Mouse (Mus musculus) myocyte (in vitro differentiated cells): ENCODE data around the gene Klhl23. TPM values are rescaled to one million over a fixed set of nuclear protein-coding genes. Genes with fewer than 3 reads are reported as not detected.

Source experiments
- H3K27me3 ChIP-seq: one replicate; pipeline ENCODE4 v1.6.1; 2011; ENCODE audit not compliant: control insufficient read depth, insufficient read depth, insufficient read length
- H3K36me3 ChIP-seq: one replicate; pipeline ENCODE4 v1.6.1; 2011; ENCODE audit not compliant: control insufficient read depth, insufficient read depth
- H3K4me2 ChIP-seq: one replicate; pipeline ENCODE4 v1.6.1; 2011; ENCODE audit warnings: low read depth, control low read depth
- H3K4me3 ChIP-seq: one replicate; pipeline ENCODE4 v1.5.1; 2011; ENCODE audit warnings: mild to moderate bottlenecking, control low read depth, moderate library complexity
- H3K79me2 ChIP-seq: one replicate; pipeline ENCODE4 v1.6.1; 2011; ENCODE audit not compliant: control insufficient read depth, insufficient read depth
- H3ac ChIP-seq: one replicate; pipeline ENCODE4 v1.6.1; 2011; ENCODE audit not compliant: control insufficient read depth, insufficient read length
- CEBPB ChIP-seq: IDR thresholded peaks from 2 replicates; pipeline ENCODE4 v1.6.1; 2011; ENCODE audit warnings: mild to moderate bottlenecking, moderate library complexity; ENCODE audit not compliant: poor library complexity, insufficient read depth, severe bottlenecking
- E2F4 ChIP-seq: IDR thresholded peaks from one replicate; pipeline ENCODE4 v1.6.1; 2011; ENCODE audit warnings: mild to moderate bottlenecking, control low read depth, moderate library complexity; ENCODE audit not compliant: insufficient read depth
- MAX ChIP-seq: IDR thresholded peaks from one replicate; pipeline ENCODE4 v1.6.1; 2011; ENCODE audit warnings: low read depth, mild to moderate bottlenecking, control low read depth
- MYOD1 ChIP-seq, 3 experiments: IDR thresholded peaks; one replicate each; pipeline ENCODE4 v1.6.1; 2011; ENCODE audit warnings: control low read depth in 2 of 3, low read depth in 2 of 3, mild to moderate bottlenecking in 2 of 3, moderate library complexity in 1 of 3; ENCODE audit not compliant: insufficient read length in 2 of 3, control insufficient read depth in 1 of 3
- MYOG ChIP-seq, 3 experiments: IDR thresholded peaks; one replicate each; pipeline ENCODE4 v1.6.1; 2011; ENCODE audit warnings: control low read depth in 2 of 3, low read depth in 2 of 3, mild to moderate bottlenecking in 2 of 3; ENCODE audit not compliant: insufficient read length in 2 of 3, control insufficient read depth in 1 of 3, insufficient read depth in 1 of 3
- POLR2A ChIP-seq: IDR thresholded peaks from one replicate; pipeline ENCODE4 v1.6.1; 2011; ENCODE audit warnings: low read depth, mild to moderate bottlenecking, control low read depth, moderate library complexity; ENCODE audit not compliant: insufficient read length
- POLR2AphosphoS2 ChIP-seq: IDR thresholded peaks from one replicate; pipeline ENCODE4 v1.6.1; 2011; ENCODE audit warnings: low read depth, control low read depth; ENCODE audit not compliant: insufficient read length
- REST ChIP-seq: IDR thresholded peaks from one replicate; pipeline ENCODE4 v1.6.1; 2011; ENCODE audit warnings: mild to moderate bottlenecking, control low read depth, moderate library complexity; ENCODE audit not compliant: insufficient read depth, insufficient read length
- SRF ChIP-seq: IDR thresholded peaks from one replicate; pipeline ENCODE4 v1.6.1; 2011; ENCODE audit warnings: low read depth; ENCODE audit not compliant: control insufficient read depth, insufficient read length
- TCF12 ChIP-seq: IDR thresholded peaks from one replicate; pipeline ENCODE4 v1.6.1; 2011; ENCODE audit warnings: mild to moderate bottlenecking, control low read depth; ENCODE audit not compliant: poor library complexity, insufficient read depth, severe bottlenecking
- TCF3 ChIP-seq: IDR thresholded peaks from one replicate; pipeline ENCODE4 v1.6.1; 2011; ENCODE audit warnings: low read depth, control low read depth; ENCODE audit not compliant: insufficient read length
- USF1 ChIP-seq: IDR thresholded peaks from one replicate; pipeline ENCODE4 v1.6.1; 2011; ENCODE audit warnings: low read depth, mild to moderate bottlenecking, control low read depth, moderate library complexity
- polyA plus RNA-seq: library from polyadenylated mRNA; unstranded; fragments of >200 nt; fragmentation: generic; extraction: Trizol; gene quantifications from one replicate; pipeline ENCODE4 v1.2.1, GENCODE M21; 2012; ENCODE audit warnings: missing spikeins

Klhl23 gene
- polyA plus RNA-seq, 1 experiment: 0.24 TPM

DNA sequence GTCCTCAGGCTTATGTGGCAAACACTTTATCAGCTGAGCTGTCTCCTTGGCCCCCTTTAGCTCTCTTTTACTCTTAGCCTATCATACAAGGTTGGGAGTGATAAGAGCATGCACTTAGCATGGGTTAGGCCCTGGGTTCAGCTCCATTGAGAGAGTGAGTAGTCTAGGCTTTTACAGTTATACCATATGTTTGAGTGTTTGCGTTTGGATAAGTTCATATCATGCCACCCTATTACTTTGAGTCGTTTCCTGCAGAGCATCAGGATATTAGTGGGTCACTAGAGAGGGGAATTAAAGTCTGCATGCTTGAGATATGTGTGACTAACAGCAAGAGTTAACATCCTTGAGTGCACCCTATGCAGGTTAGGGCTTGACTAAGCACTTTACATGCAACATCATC lies 7.9 kb downstream of the Klhl23 start:
- Histone ChIP-seq H3ac (no peak overlapping the region), H3K27me3 (no peaks in the 10 kb centered on the region), H3K4me3 (no peak overlapping the region), H3K4me2 (no peak overlapping the region), H3K79me2 (no peaks in the 10 kb centered on the region), H3K36me3 (no peaks in the 10 kb centered on the region)
- TF ChIP-seq POLR2AphosphoS2: no peak
- no peak for TF ChIP-seq MYOG (IDR thresholded peaks at IDR 0.05; ENCODE audit: control insufficient read depth in 1 of 3, insufficient read depth in 1 of 3, insufficient read length in 2 of 3, low read depth in 2 of 3)
- no peak for TF ChIP-seq TCF3

DNA sequence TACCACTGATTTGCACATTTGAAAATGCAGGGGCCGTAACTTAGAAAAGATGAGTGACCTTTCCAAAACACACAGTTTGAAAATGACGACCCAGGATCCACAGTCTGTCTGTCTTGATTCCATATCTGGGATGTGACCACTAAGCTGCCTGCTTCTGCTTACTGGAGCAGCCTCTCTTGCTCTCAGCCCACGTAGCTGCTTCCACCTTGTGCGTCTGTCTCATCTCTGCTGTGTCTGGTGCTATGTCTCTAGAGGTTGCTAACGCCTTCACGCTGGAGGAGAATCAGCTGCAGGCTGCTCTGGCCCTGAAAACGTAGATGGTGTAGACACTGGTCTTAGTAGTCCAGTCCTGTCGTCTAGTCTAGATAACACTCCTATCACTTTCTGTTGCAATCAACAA lies 8.4 kb downstream of the Klhl23 start:
- TF ChIP-seq SRF: no peak
- no peak for TF ChIP-seq TCF12
- no peak for TF ChIP-seq MYOD1 (IDR thresholded peaks at IDR 0.05; ENCODE audit: control insufficient read depth in 1 of 3, insufficient read length in 2 of 3, low read depth in 2 of 3)
- no peak for TF ChIP-seq REST
- TF ChIP-seq TCF3: no peak
- TF ChIP-seq E2F4: no peak
- no peak for TF ChIP-seq POLR2A
- TF ChIP-seq MAX: no peak
- TF ChIP-seq MYOG (IDR thresholded peaks at IDR 0.05; ENCODE audit: control insufficient read depth in 1 of 3, insufficient read depth in 1 of 3, insufficient read length in 2 of 3, low read depth in 2 of 3): no peak
- no peak for TF ChIP-seq CEBPB
- no peak for TF ChIP-seq POLR2AphosphoS2
- TF ChIP-seq USF1: no peak
- Histone ChIP-seq H3K36me3 (no peaks in the 10 kb centered on the region), H3K4me2 (no peak overlapping the region)

DNA sequence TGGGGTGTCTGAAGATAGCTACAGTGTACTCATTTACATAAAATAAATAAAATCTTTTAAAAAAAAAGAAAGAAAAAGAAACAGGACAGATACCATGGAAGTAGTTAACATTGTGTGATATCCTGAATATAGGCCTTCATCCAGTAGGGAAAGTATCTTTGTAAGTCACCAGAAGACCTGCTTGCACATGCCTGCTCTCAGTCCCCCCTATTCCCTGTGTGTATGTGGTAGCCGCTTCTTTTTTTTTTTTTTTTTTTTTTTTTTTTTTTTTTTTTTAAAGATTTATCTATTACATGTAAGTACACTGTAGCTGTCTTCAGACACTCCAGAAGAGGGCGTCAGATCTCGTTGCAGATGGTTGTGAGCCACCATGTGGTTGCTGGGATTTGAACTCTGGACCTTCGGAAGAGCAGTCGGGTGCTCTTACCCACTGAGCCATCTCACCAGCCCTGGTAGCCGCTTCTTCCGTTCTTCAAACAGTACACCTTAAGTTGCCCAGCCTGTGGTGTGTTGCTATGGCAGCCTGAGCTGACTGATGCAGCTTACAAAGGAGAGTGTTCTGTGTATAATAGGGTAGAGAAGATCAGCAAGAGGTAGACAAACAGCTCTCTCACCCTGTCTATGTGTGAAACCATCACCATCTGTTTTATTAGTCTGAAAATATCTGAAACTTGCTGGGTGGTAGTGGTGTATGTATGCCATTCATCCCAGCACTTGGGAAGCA lies 15.7 kb downstream of the Klhl23 start:
- TF ChIP-seq MYOD1 (IDR thresholded peaks at IDR 0.05; ENCODE audit: control insufficient read depth in 1 of 3, insufficient read length in 2 of 3, low read depth in 2 of 3) (no peak), USF1 (no peak), CEBPB (no peak)
- Histone ChIP-seq H3K27me3 (no peaks in the 10 kb centered on the region), H3K4me2 (no peak overlapping the region), H3K36me3 (no peaks in the 10 kb centered on the region), H3K79me2 (no peaks in the 10 kb centered on the region), H3K4me3 (no peak overlapping the region), H3ac (no peak overlapping the region)

More for the DNA sequence above, 8.4 kb downstream of the Klhl23 start:
- H3K4me3 ChIP-seq: no peak overlapping the region
- H3ac ChIP-seq: no peak overlapping the region
- H3K79me2 ChIP-seq: no peaks in the 10 kb centered on the region
- H3K27me3 ChIP-seq: no peaks in the 10 kb centered on the region

DNA sequence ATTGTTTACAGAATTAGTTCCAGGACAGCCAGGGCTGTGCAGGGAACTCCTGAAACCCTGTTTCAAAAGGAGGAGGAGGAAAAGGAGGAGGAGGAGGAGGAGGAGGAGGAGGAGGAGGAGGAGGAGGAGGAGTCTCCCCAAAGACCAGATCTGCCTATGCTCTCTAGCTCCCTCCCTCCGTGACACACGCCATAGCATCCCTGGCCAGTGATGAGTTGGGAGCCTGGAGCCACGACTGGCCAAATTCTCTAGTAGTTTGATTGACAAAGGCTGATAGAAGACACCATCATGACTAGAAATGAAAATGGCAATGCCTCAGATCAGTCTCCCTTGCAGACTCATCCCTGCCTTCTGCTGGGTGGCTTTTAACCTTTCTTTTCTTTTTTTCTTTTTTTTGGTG lies 16.3 kb downstream of the Klhl23 start:
- Histone ChIP-seq H3ac (no peak overlapping the region), H3K79me2 (no peaks in the 10 kb centered on the region), H3K27me3 (no peaks in the 10 kb centered on the region), H3K4me2 (no peak overlapping the region), H3K4me3 (no peak overlapping the region), H3K36me3 (no peaks in the 10 kb centered on the region)
- TF ChIP-seq POLR2AphosphoS2 (no peak), SRF (no peak), MYOD1 (IDR thresholded peaks at IDR 0.05; ENCODE audit: control insufficient read depth in 1 of 3, insufficient read length in 2 of 3, low read depth in 2 of 3) (no peak), TCF12 (no peak), E2F4 (no peak)

DNA sequence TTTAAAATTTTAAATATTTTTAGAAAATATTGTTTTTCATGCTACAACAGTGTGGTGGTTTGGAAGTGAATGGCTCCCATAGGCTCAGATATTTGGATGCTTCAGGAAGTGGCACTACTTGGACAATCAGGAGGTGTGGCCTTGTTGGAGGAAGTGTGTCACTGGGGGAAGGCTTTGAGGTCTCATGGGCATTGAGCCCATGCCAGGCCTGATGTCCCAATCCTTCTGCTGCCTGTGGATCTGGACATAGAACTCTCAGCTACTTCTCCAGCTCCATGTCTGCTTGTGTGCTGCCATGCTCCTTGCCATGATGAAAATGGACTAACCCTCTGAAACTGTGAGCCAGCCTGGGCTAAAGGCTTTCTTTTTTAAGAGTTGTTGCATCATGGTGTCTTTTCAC lies 17.0 kb downstream of the Klhl23 start:
- Histone ChIP-seq H3K79me2 (no peaks in the 10 kb centered on the region), H3K27me3 (no peaks in the 10 kb centered on the region), H3K36me3 (no peaks in the 10 kb centered on the region), H3K4me2 (no peak overlapping the region), H3K4me3 (no peak overlapping the region), H3ac (no peak overlapping the region)
- no peak for TF ChIP-seq REST
- no peak for TF ChIP-seq POLR2A

DNA sequence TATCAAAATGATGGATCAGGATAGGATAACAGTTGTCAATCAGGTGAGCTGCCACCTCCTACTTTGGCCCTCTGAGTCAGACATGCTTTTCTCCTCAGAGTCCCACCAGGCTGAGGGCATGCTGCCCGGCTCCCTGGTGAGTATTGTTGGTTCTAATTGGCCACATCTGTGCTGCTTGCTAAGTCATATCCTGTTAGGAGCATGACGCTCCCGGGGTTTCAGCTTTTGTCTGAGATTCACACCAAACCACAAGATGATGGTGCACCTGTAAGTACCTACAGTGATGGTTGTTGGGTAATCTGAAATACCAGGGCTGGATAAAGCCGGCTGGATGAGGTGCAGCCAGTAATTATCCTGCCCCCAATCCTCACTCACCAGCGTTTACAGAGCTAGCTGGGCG lies 18.5 kb downstream of the Klhl23 start:
- Histone ChIP-seq H3K36me3 (no peaks in the 10 kb centered on the region), H3ac (no peak overlapping the region), H3K4me2 (no peak overlapping the region), H3K27me3 (no peaks in the 10 kb centered on the region), H3K4me3 (no peak overlapping the region), H3K79me2 (no peaks in the 10 kb centered on the region)
- no peak for TF ChIP-seq E2F4
- TF ChIP-seq SRF: no peak
